ENCODE assay signal across 30 mouse cellular contexts in genomic region chr12:104892245-104892644, GRCm38 (mm10). TPM values are rescaled to one million over a fixed set of nuclear protein-coding genes. Genes with fewer than 3 reads are reported as not detected.
"Had no signal": no experiment of that assay in that cellular context is flagged by ENCODE, and none has a peak within 500 bp of the region (broad histone marks: within the 10 kb centered on the region; RNA-seq: fewer than 3 reads in every experiment).

No protein-coding gene starts in this region.

- H3K9me3 ChIP-seq: limb, embryonic 10.5 days; limb, embryonic 15.5 days; liver, embryonic 15.5 days; lung, embryonic 15.5 days; midbrain, embryonic 10.5 days; midbrain, embryonic 12.5 days; midbrain, embryonic 13.5 days; midbrain, embryonic 15.5 days; neural tube, embryonic 12.5 days had no signal

- H3K4me1 ChIP-seq: megakaryocyte, embryonic 14.5 days had no signal

- H3K4me3 ChIP-seq: limb, embryonic 10.5 days; limb, embryonic 12.5 days; limb, embryonic 13.5 days; limb, embryonic 15.5 days; liver, embryonic 12.5 days; liver, embryonic 13.5 days; liver, embryonic 15.5 days; lung, embryonic 15.5 days; megakaryocyte, embryonic 14.5 days; midbrain, embryonic 10.5 days; midbrain, embryonic 12.5 days; midbrain, embryonic 13.5 days; midbrain, embryonic 15.5 days; myocyte; neural tube, embryonic 12.5 days had no signal

- H3K27me3 ChIP-seq: limb, embryonic 12.5 days; limb, embryonic 13.5 days; limb, embryonic 15.5 days; liver, embryonic 12.5 days; liver, embryonic 13.5 days; liver, embryonic 15.5 days; lung, embryonic 15.5 days; midbrain, embryonic 12.5 days; midbrain, embryonic 13.5 days; midbrain, embryonic 15.5 days; neural tube, embryonic 12.5 days had no signal

- H3K9ac ChIP-seq: limb, embryonic 12.5 days; limb, embryonic 13.5 days; limb, embryonic 15.5 days; liver, embryonic 12.5 days; liver, embryonic 13.5 days; liver, embryonic 14.5 days; liver, embryonic 15.5 days; liver, postnatal 0 days; lung, embryonic 14.5 days; lung, embryonic 15.5 days; midbrain, embryonic 12.5 days; midbrain, embryonic 13.5 days; midbrain, embryonic 15.5 days; neural tube, embryonic 12.5 days had no signal

- DNase-seq: left cerebral cortex, postnatal 4 days; liver; liver, embryonic 13.5 days; liver, postnatal 0 days; lung, adult 18-20 months; lung, adult 2 months; lung, embryonic 14.5 days; lung, postnatal 10 days; lung, postnatal 14 days; lung, postnatal 36 days; lung, postnatal 4 days; midbrain, embryonic 14.5 days had no signal

- H3K36me3 ChIP-seq: limb, embryonic 10.5 days; limb, embryonic 12.5 days; limb, embryonic 13.5 days; limb, embryonic 15.5 days; liver, embryonic 12.5 days; liver, embryonic 13.5 days; liver, embryonic 15.5 days; lung, embryonic 15.5 days; midbrain, embryonic 10.5 days; midbrain, embryonic 12.5 days; midbrain, embryonic 13.5 days; midbrain, embryonic 15.5 days; neural tube, embryonic 12.5 days had no signal

- H3K27ac ChIP-seq: limb, embryonic 12.5 days; limb, embryonic 13.5 days; limb, embryonic 15.5 days; liver, embryonic 12.5 days; liver, embryonic 13.5 days; liver, embryonic 14.5 days; liver, embryonic 15.5 days; lung, embryonic 15.5 days; macrophage; midbrain, embryonic 10.5 days; midbrain, embryonic 12.5 days; midbrain, embryonic 13.5 days; midbrain, embryonic 15.5 days; neural tube, embryonic 12.5 days had no signal

RNA-seq across cellular contexts. Expression of gene Clmn, which starts 27.4 kb away (rescaled TPM):
- total RNA-seq: megakaryocyte-erythroid progenitor cell, adult 5-6 weeks; monocyte, adult 5-6 weeks had no signal
- polyA plus RNA-seq: macrophage had no signal
